Mouse (Mus musculus): ENCODE data around the gene Ppp2r5c.

GRCm38 (mm10) chr12:110495260-110495659, 48.3 kb downstream of the Ppp2r5c start:
- TF ChIP-seq CTCF (IDR thresholded peaks at IDR 0.05; ENCODE audit: extremely low read depth, insufficient read depth, insufficient read length, insufficient replicate concordance) (no peak), POLR2A (IDR thresholded peaks at IDR 0.05; ENCODE audit: low read depth, low read length) (no peak)

Measured in spleen, adult 2 months (tissue).